Mouse (Mus musculus) limb, embryonic 12.5 days (tissue): ENCODE data around the gene C1qb. TPM values are rescaled to one million over a fixed set of nuclear protein-coding genes. Genes with fewer than 3 reads are reported as not detected.
A peak's percentile ranks its signal among the peaks of the same experiment; 100 is the strongest.

Experiments
- ATAC-seq: fragments of 200-750 bp; cut with Nextera tagmentation; 2 replicates; pipeline ENCODE4 v1.8.0; 2017; ENCODE audit warnings: low read depth, moderate TSS enrichment; ENCODE audit not compliant: insufficient number of reproducible peaks, insufficient read depth, low FRiP score, low TSS enrichment
- H3K27ac ChIP-seq: fragments of 300-500 bp; sonication (generic); 2 replicates; pipeline ENCODE4 v1.5.1; 2016; ENCODE audit warnings: mild to moderate bottlenecking, moderate library complexity
- H3K27me3 ChIP-seq: fragments of 300-500 bp; sonication (generic); 2 replicates; pipeline ENCODE4 v1.6.1; 2016; ENCODE audit warnings: mild to moderate bottlenecking, moderate library complexity
- H3K36me3 ChIP-seq: fragments of 300-500 bp; sonication (generic); 2 replicates; pipeline ENCODE4 v1.6.1; 2016; ENCODE audit warnings: mild to moderate bottlenecking, moderate library complexity
- H3K4me1 ChIP-seq: fragments of 300-500 bp; sonication (generic); replicated peaks from 2 replicates; pipeline ENCODE4 v1.6.1; 2016
- H3K4me2 ChIP-seq: fragments of 300-500 bp; sonication (generic); 2 replicates; pipeline ENCODE4 v1.6.1; 2016; ENCODE audit warnings: mild to moderate bottlenecking, moderate library complexity
- H3K4me3 ChIP-seq: fragments of 300-500 bp; sonication (generic); replicated peaks from 2 replicates; pipeline ENCODE4 v1.5.1; 2016; ENCODE audit warnings: mild to moderate bottlenecking
- H3K9ac ChIP-seq: fragments of 300-500 bp; sonication (generic); replicated peaks from 2 replicates; pipeline ENCODE4 v1.6.1; 2016; ENCODE audit warnings: mild to moderate bottlenecking, moderate library complexity
- H3K9me3 ChIP-seq: fragments of 300-500 bp; sonication (generic); 2 replicates; pipeline ENCODE4 v1.6.1; 2016; ENCODE audit warnings: mild to moderate bottlenecking, moderate library complexity
- WGBS: fragments of 180-500 bp; shearing (Covaris S2); methylation state at CpG from one replicate; pipeline ENCODE4 v1.1.7; 2016; 5-methylcytosine and 5-hydroxymethylcytosine counted together
- polyA plus RNA-seq: library from polyadenylated mRNA; unstranded; fragments of >200 nt; fragmentation: Nextera tagmentation; extraction: Ambion mirVana; gene quantifications from 2 replicates; pipeline ENCODE4 v1.2.1, GENCODE M21; 2016

The C1qb gene
- polyA plus RNA-seq, 1 experiment from 2014 or later, result 17.7 TPM

DNA sequence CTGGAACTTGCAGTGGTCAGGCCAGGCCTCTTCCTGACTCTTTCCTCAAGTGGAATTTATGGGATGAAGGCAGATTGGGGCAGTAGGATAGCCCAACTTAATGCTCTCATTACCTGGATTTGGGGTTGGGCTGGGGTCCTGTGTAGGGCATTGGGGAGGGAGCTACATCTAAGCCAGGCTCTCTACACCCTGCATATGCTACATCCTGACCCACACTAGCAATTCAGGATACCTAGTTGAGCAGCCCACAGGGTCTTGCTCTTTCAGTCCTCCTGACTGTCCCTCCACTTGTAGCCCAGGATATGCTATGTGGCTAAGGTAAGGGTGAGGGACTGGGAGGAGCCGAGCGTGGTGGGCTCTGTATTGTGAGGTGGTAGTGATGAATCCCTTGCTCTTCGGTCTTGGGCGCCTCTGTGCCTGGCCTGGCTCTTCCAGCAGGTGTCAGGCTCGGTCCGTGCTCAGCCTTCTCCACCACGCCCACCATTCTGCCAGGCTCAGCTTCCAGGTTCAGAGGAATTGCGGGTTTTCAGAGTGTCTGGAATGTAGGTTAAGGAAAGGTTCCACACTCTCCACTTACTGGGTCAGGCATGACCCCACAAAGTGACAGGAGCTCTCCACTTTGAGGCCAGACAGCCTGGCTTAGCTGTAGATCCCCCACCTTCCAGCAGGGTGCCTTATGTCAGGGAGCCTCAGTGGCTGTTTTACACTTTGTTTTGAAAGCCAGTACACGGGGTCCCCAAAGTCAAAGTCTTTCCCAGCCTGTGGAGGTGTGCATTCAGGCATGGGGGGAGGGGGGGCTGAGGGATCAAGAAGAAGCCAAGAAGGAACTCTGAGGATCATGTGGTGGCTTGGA is 7.9 kb upstream of the C1qb start:
- peaks cover 90% of the 10 kb centered on the region for H3K27me3 ChIP-seq
- ATAC-seq, result 0 out of 2 replicates have a peak, but pooled peaks have one; percentile 16
- no peaks in the 10 kb centered on the region for H3K36me3 ChIP-seq
- H3K9me3 ChIP-seq, result no peaks in the 10 kb centered on the region
- H3K4me3 ChIP-seq, result no peak overlapping the region
- H3K9ac ChIP-seq, result no peak overlapping the region
- no peak overlapping the region for H3K4me2 ChIP-seq
- H3K27ac ChIP-seq, result no peak overlapping the region
- peaks cover 7% of the 10 kb centered on the region for H3K4me1 ChIP-seq
- 4% methylated on average over 9 of the region's 9 CpGs for WGBS

DNA sequence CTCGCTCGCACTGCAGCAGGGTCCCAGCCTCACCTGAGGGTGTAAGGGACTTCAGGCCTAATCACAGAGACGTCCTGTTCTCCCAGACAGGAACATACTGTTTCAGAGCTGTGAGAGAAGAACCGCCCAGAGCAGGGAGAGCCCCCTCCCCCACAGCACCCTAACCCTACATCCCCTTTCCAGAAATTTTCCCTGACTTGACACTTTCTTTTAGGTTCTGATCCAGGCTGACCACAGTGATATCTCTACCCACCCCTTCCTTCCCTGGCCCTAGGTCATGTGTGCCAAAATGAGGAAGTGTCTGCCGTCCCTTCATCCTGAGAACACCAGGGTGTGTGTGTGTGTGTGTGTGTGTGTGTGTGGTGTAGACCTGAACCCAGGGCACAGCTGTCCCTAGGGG is 6.8 kb upstream of the C1qb start, which contains the start of gene C1qc:
C1qc (minus strand) TSS at position 255 of the 400 bp plus-strand sequence.
- H3K4me2 ChIP-seq, result no peak within 1 kb of the TSS
- no peaks in the 10 kb centered on the region for H3K36me3 ChIP-seq
- H3K27ac ChIP-seq, result no peak within 1 kb of the TSS
- H3K9ac ChIP-seq, result no peak within 1 kb of the TSS
- H3K27me3 ChIP-seq, result peaks cover 79% of the 10 kb centered on the region
- peaks cover 7% of the 10 kb centered on the region for H3K4me1 ChIP-seq
- WGBS, result 63% methylated on average over 5 of the region's 5 CpGs
- no peak within 1 kb of the TSS for H3K4me3 ChIP-seq
- no peak for ATAC-seq
- no peaks in the 10 kb centered on the region for H3K9me3 ChIP-seq

DNA sequence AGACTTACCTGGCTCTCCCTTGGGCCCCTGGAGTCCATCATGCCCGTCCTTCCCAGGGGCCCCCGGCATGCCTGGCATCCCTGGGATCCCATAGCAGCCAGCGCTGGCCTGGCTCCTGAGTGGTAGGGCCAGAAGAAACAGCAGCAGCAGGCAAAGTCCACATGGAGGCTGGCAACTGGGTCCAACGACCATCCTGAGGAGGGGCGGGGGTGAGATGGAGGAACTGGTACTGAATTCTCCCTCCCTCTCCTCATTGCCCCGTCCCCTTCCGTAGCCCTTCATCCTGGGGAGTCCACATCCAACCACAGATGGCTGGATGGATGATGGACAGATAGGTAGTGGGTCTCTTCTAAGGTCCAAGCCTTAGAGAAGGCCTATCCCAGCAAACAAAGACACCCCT is 6.4 kb upstream of the C1qb start:
- ATAC-seq, result no peak
- WGBS, result 55% methylated on average over 7 of the region's 7 CpGs
- no peak overlapping the region for H3K4me3 ChIP-seq
- no peaks in the 10 kb centered on the region for H3K36me3 ChIP-seq
- no peak overlapping the region for H3K27ac ChIP-seq
- H3K4me1 ChIP-seq, result peaks cover 7% of the 10 kb centered on the region
- H3K9ac ChIP-seq, result no peak overlapping the region
- peaks cover 75% of the 10 kb centered on the region for H3K27me3 ChIP-seq
- H3K9me3 ChIP-seq, result no peaks in the 10 kb centered on the region
- no peak overlapping the region for H3K4me2 ChIP-seq

DNA sequence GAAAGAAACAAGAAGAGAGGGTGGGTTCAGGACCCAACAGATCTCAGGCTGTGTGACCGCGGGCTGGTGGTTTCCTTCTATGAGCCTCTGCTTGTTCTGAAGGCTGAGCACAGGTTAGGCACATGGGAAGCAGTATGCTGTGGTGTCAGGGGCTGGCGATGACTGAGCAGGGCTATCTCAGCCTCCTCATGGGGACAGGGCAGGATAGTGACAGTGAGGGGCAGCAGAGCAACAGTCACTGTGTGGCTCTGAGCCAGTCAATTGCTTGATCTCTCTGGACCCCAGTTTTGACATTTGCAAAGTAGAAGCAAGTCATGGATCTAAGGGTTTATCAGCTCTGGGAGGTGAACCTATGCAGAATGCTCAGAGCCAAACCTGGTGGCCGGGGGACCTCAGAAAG is 5.1 kb upstream of the C1qb start:
- WGBS, result 81% methylated on average over 4 of the region's 4 CpGs
- H3K4me1 ChIP-seq, result peaks cover 7% of the 10 kb centered on the region
- H3K9me3 ChIP-seq, result no peaks in the 10 kb centered on the region
- H3K27ac ChIP-seq, result no peak overlapping the region
- ATAC-seq, result no peak
- no peak overlapping the region for H3K9ac ChIP-seq
- H3K36me3 ChIP-seq, result no peaks in the 10 kb centered on the region
- no peak overlapping the region for H3K4me3 ChIP-seq
- H3K4me2 ChIP-seq, result no peak overlapping the region
- H3K27me3 ChIP-seq, result peaks cover 62% of the 10 kb centered on the region

DNA sequence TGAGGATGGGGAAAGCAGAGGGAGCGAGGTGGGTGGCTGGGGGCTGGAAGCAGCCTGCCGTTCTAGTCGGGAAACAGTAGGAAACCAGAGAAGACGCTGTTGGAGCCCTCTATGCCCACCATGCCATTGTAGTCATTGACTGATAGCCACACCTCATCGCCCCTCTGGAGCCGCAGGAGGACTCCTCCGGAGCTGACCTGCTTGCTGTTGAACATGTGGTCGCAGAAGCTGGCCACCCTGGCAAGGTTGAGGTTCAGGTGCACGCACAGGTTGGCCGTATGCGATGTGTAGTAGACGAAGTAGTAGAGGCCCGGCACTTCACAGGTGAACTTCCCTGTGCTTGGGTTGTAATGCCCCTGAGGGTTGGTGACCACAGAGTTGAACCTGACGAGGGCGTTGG is 4.0 kb upstream of the C1qb start:
- Histone ChIP-seq H3K4me2 (no peak overlapping the region), H3K9me3 (no peaks in the 10 kb centered on the region), H3K9ac (no peak overlapping the region), H3K27me3 (peaks cover 51% of the 10 kb centered on the region), H3K4me3 (no peak overlapping the region), H3K4me1 (peaks cover under 1% of the 10 kb centered on the region; the same call in 1 of the 2 replicates), H3K36me3 (no peaks in the 10 kb centered on the region), H3K27ac (no peak overlapping the region)
- WGBS, result 85% methylated on average over 15 of the region's 15 CpGs
- ATAC-seq, result no peak

DNA sequence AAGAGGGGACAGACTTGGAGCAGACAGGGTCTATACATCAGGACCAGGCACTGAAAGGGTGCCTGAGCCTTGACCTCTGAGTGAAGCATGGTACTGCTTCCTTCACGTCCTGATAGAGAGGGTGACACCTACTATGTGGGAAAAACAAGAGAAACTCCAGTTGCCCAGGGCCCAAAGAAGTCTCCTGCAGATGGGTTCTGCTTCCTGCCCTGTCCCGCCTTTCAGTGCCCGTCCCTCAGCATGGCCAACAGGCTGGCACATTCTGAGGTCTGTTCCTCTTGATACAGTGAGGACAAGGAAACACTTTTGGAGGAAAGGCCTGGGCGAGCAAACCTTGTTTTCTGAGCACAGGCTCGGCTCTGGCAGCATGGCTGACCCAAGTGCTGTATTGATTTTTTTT is 1.7 kb upstream of the C1qb start:
- no peaks in the 10 kb centered on the region for H3K36me3 ChIP-seq
- H3K27ac ChIP-seq, result no peak overlapping the region
- ATAC-seq, result no peak
- WGBS, result 62% methylated on average over 5 of the region's 5 CpGs
- no peak overlapping the region for H3K4me2 ChIP-seq
- peaks cover 28% of the 10 kb centered on the region for H3K27me3 ChIP-seq
- H3K9me3 ChIP-seq, result no peaks in the 10 kb centered on the region
- H3K9ac ChIP-seq, result no peak overlapping the region
- H3K4me1 ChIP-seq, result no peaks in the 10 kb centered on the region
- no peak overlapping the region for H3K4me3 ChIP-seq

DNA sequence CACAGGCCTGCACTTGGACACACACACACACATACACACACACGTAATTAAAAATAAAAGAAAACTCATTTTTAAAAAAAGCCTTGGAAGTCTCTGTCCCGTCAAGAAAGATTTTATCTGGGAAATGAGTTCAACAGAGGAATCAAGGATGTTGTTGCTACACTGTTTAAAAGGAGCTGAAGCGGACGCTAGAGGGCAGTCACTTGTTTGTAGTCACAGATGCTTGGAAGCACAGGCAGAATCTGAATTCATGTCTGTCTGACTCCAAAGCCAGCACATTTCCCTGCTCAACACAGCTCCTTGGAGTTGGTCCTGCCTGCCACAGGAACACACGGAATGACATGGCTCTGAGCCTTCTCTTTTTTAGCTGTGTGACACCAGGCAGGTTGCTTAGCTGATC is 7.4 kb downstream of the C1qb start:
- WGBS, result 21% methylated on average over 5 of the region's 5 CpGs
- Histone ChIP-seq H3K36me3 (no peaks in the 10 kb centered on the region), H3K4me2 (no peak overlapping the region), H3K4me1 (no peaks in the 10 kb centered on the region), H3K27me3 (peaks cover 4% of the 10 kb centered on the region; the same call in 1 of the 2 replicates), H3K9ac (no peak overlapping the region), H3K27ac (no peak overlapping the region), H3K9me3 (no peaks in the 10 kb centered on the region), H3K4me3 (no peak overlapping the region)
- ATAC-seq, result no peak

DNA sequence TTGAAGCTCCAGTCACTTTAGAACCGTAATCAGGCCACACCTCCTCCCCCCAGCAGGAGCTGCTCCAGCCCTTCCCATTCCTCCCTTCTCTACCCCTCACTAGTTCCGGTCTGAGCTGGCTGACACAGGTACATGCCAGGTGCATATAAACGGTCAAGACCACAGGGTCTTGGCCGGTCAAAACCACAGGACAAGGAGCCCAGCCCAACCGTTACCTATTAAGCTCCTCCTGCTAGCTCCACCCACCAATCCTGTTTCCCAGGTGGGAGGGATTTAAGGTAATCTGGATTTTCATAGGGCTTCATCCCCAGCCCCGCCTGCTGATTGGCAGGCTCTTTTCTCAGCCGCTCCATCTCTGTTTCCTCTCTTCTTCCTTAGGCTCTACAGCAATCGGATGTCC is 7.8 kb downstream of the C1qb start:
- Histone ChIP-seq H3K27me3 (peaks cover 4% of the 10 kb centered on the region; the same call in 1 of the 2 replicates), H3K4me3 (no peak overlapping the region), H3K4me1 (no peaks in the 10 kb centered on the region), H3K9ac (no peak overlapping the region), H3K4me2 (no peak overlapping the region), H3K27ac (no peak overlapping the region), H3K36me3 (no peaks in the 10 kb centered on the region), H3K9me3 (no peaks in the 10 kb centered on the region)
- WGBS, result 45% methylated on average over 8 of the region's 8 CpGs
- no peak for ATAC-seq

DNA sequence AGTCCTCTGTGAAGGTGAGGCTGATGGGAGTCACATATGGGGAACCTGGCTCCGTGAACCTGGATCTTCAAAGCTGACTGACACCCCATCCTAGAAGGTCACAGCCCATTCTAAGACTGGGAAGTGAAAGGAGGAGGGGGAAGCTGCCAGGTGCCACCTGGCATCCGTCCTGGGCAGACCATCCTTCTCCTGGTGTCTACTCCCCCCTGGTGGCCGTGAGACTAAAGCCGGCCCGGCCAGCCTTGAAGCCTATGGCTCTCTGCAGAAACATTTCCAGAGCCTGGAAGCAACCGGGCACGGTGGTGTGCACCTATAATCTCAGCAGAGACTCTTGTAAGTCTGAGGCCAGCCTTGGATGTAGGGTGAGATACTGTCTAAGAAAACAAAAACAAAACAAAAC is 9.0 kb downstream of the C1qb start:
- no peak overlapping the region for H3K4me3 ChIP-seq
- no peaks in the 10 kb centered on the region for H3K4me1 ChIP-seq
- peaks cover 4% of the 10 kb centered on the region; the same call in 1 of the 2 replicates for H3K27me3 ChIP-seq
- no peak overlapping the region for H3K9ac ChIP-seq
- H3K4me2 ChIP-seq, result no peak overlapping the region
- H3K27ac ChIP-seq, result no peak overlapping the region
- ATAC-seq, result no peak
- H3K9me3 ChIP-seq, result no peaks in the 10 kb centered on the region
- no peaks in the 10 kb centered on the region for H3K36me3 ChIP-seq
- WGBS, result 21% methylated on average over 7 of the region's 7 CpGs

DNA sequence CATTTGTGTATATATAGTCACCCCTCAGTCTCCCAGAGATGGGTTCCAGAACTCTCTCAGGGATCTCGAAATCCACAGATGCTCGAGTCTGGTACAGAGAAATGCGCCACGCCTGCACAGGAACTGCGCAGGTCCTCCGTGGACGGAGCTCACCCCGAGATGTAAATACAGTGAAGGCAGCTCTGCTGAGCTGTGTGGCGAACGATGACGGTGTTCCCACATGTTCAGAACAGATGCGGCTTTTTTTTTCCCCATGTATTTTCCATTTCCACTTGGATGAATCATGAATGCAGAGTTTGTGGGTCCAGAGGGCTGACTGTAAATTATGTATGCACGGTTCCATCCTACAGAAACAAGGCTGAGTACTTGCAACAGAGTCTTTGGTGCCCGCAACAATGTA is 11.0 kb downstream of the C1qb start:
- Histone ChIP-seq H3K4me3 (no peak overlapping the region), H3K27ac (no peak overlapping the region), H3K27me3 (0 out of 2 replicates have a peak, but pooled peaks cover 2% of the 10 kb centered on the region), H3K9me3 (no peaks in the 10 kb centered on the region), H3K4me2 (no peak overlapping the region), H3K36me3 (no peaks in the 10 kb centered on the region), H3K4me1 (no peaks in the 10 kb centered on the region), H3K9ac (no peak overlapping the region)
- 91% methylated on average over 14 of the region's 14 CpGs for WGBS
- no peak for ATAC-seq

DNA sequence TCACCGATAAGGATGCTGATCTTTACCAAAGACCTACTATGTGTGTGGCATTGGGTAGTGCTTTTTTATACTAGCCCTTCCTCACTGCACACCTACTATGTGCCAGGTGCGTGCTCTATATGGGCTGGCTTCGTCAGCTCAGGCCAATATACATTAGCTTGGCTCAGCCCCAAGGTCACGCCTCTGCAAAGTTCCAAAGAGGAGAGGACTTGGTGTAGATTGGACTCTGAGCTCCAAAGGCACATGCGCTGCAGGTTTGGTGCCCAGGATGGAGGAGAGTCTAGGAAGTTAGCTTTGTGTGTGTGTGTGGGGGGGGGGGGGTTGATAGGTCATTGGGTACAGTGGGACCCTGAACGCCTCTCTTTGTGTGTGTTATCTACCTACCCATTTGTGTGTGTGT is 17.6 kb downstream of the C1qb start:
- no peak overlapping the region for H3K4me3 ChIP-seq
- H3K36me3 ChIP-seq, result no peaks in the 10 kb centered on the region
- peaks cover 20% of the 10 kb centered on the region for H3K4me1 ChIP-seq
- no peak overlapping the region for H3K9ac ChIP-seq
- H3K27ac ChIP-seq, result no peak overlapping the region
- H3K4me2 ChIP-seq, result no peak overlapping the region
- H3K27me3 ChIP-seq, result 0 out of 2 replicates have a peak, but pooled peaks cover 12% of the 10 kb centered on the region
- H3K9me3 ChIP-seq, result no peaks in the 10 kb centered on the region
- no peak for ATAC-seq
- 76% methylated on average over 6 of the region's 6 CpGs for WGBS
